Mouse (Mus musculus) right cerebral cortex, postnatal 36 days (tissue): ENCODE results near the gene Gmcl1.

Experiments used
- DNase-seq, 2 experiments: peaks; one replicate each; pipeline ENCODE4 v3.0.0; 2022; ENCODE audit warnings: low spot score in 2 of 2, mixed read lengths in 1 of 2

Gmcl1 gene

GRCm38 (mm10) chr6:86736313-86736712, 3.1 kb upstream of the Gmcl1 start:
- DNase-seq = no peak

GRCm38 (mm10) chr6:86732276-86733173, 658 bp downstream of the Gmcl1 start:
- peak; percentile 9 to 42 for DNase-seq

- no peak for DNase-seq
Measured at GRCm38 (mm10) chr6:86728711-86729110, 4.5 kb downstream of the Gmcl1 start.

- no peak for DNase-seq
Measured at GRCm38 (mm10) chr6:86721977-86722376, 11.2 kb downstream of the Gmcl1 start.

- no peak for DNase-seq
Measured at GRCm38 (mm10) chr6:86708072-86708774, 25.0 kb downstream of the Gmcl1 start.

GRCm38 (mm10) chr6:86702577-86702976, 30.6 kb downstream of the Gmcl1 start:
- no peak for DNase-seq

GRCm38 (mm10) chr6:86697903-86698302, 35.3 kb downstream of the Gmcl1 start:
- DNase-seq = no peak

- DNase-seq = no peak
Measured at GRCm38 (mm10) chr6:86696213-86696612, 37.0 kb downstream of the Gmcl1 start.

- no peak for DNase-seq
Measured at GRCm38 (mm10) chr6:86694465-86694864, 38.7 kb downstream of the Gmcl1 start.

- DNase-seq = no peak
Measured at GRCm38 (mm10) chr6:86689671-86690070, 43.5 kb downstream of the Gmcl1 start.

- DNase-seq = no peak
Measured at GRCm38 (mm10) chr6:86686971-86687370, 46.2 kb downstream of the Gmcl1 start.

GRCm38 (mm10) chr6:86684655-86685011, 48.5 kb downstream of the Gmcl1 start:
- DNase-seq = no peak

GRCm38 (mm10) chr6:86683872-86684654, 49.1 kb downstream of the Gmcl1 start, which contains the start of gene Snrnp27:
Snrnp27 (minus strand) TSS chr6:86684522.
- peak; percentile 78 to 81 for DNase-seq

- no peak for DNase-seq
Measured at GRCm38 (mm10) chr6:86681289-86681688, 51.9 kb downstream of the Gmcl1 start.

- DNase-seq = no peak
Measured at GRCm38 (mm10) chr6:86678341-86678740, 54.8 kb downstream of the Gmcl1 start.

GRCm38 (mm10) chr6:86670873-86671272, 62.3 kb downstream of the Gmcl1 start:
- DNase-seq = peak in 1 of 2 experiments; percentile 32

GRCm38 (mm10) chr6:86669240-86669727, 63.9 kb downstream of the Gmcl1 start:
- peak; percentile 100 for DNase-seq

GRCm38 (mm10) chr6:86668580-86669239, 64.5 kb downstream of the Gmcl1 start, which contains the start of gene Mxd1:
Mxd1 (minus strand) TSS chr6:86669161.
- peak; percentile 17 to 20 for DNase-seq

- DNase-seq = no peak
Measured at GRCm38 (mm10) chr6:86667061-86667460, 66.1 kb downstream of the Gmcl1 start.

- no peak for DNase-seq
Measured at GRCm38 (mm10) chr6:86665560-86666307, 67.4 kb downstream of the Gmcl1 start.
